Mouse (Mus musculus): ENCODE measurements at regions not wholly inside any gene's neighbourhood (a gene's known extent, or its start where the extent isn't known, plus 50 kb on each side); places are given as distances from the start of the nearest gene placed in this dataset.

GRCm38 (mm10) chr10:116646035-116646434 is 64.7 kb upstream of the Cnot2 start:
- no peak for DNase-seq

DNA sequence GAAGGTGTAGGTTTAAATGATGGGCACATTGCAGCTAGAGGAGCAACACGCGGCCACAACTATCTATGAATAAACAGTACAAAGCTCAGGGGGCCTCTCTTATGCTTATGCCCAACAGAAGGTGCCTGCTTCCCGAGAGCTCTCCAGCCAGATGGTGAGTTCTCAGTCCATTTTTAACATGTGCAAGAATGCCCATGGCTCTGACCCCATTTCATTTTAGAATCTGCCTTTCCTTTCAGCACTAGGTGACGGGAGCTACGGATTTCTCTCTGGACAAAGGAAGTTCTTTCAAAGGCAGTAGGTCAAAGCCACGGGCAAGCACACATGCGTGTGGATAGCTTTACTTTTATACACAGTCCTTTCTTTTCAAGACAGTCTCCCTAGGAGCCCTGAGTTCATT is 64.3 kb upstream of the Cnot2 start:
- no peak for DNase-seq

- no peak for DNase-seq
These were observed 63.8 kb upstream of the Cnot2 start for GRCm38 (mm10) chr10:116645108-116645507.
